Mouse (Mus musculus) thymus, adult 2 months (tissue): Measurements from ENCODE around the gene Gm17359.

Experiments
- CTCF ChIP-seq: fragments of 200-500 bp; IDR thresholded peaks from 2 replicates; pipeline ENCODE4 v1.5.1; 2012; ENCODE audit warnings: mild to moderate bottlenecking, control low read depth, low read length, moderate library complexity, borderline replicate concordance; ENCODE audit not compliant: control insufficient read depth, poor library complexity, insufficient read depth; ENCODE audit errors: extremely low read depth
- POLR2A ChIP-seq: fragments of 200-500 bp; IDR thresholded peaks from 2 replicates; pipeline ENCODE4 v1.6.1; 2012; ENCODE audit warnings: mild to moderate bottlenecking, low read length, control low read depth, moderate library complexity; ENCODE audit not compliant: control insufficient read depth, poor library complexity, insufficient read depth; ENCODE audit errors: extremely low read depth

- TF ChIP-seq CTCF (no peak), POLR2A (no peak)
These were observed 29.6 kb downstream of the Gm17359 start for GRCm38 (mm10) chr3:79366098-79366497.
